Mouse (Mus musculus) C2C12 (cell line): ENCODE measurements around the gene Spag7.

Experiments
- CTCF ChIP-seq: IDR thresholded peaks from one replicate; pipeline ENCODE4 v1.5.1; 2011; ENCODE audit not compliant: control insufficient read depth, insufficient read depth, insufficient read length
- MAX ChIP-seq: IDR thresholded peaks from one replicate; pipeline ENCODE4 v1.6.1; 2011; ENCODE audit warnings: mild to moderate bottlenecking, control low read depth
- MYOD1 ChIP-seq: IDR thresholded peaks from one replicate; pipeline ENCODE4 v1.6.1; 2011; ENCODE audit warnings: low read depth; ENCODE audit not compliant: control insufficient read depth, insufficient read length
- MYOG ChIP-seq: IDR thresholded peaks from one replicate; pipeline ENCODE4 v1.6.1; 2011; ENCODE audit not compliant: control insufficient read depth, insufficient read length; ENCODE audit errors: extremely low read depth
- USF1 ChIP-seq: IDR thresholded peaks from one replicate; pipeline ENCODE4 v1.6.1; 2011; ENCODE audit warnings: low read depth, mild to moderate bottlenecking, control low read depth, moderate library complexity

- TF ChIP-seq MYOG, result no peak
- no peak for TF ChIP-seq CTCF
- TF ChIP-seq MYOD1, result no peak
- TF ChIP-seq USF1, result no peak
- TF ChIP-seq MAX, result no peak
Measured at GRCm38 (mm10) chr11:70663101-70663500, 6.1 kb downstream of the Spag7 start.
